Mouse (Mus musculus): ENCODE measurements at regions not wholly inside any gene's neighbourhood (a gene's known extent, or its start where the extent isn't known, plus 50 kb on each side); places are given as distances from the start of the nearest gene placed in this dataset.

GRCm38 (mm10) chr2:167848468-167849440, 83.1 kb upstream of the Ptpn1 start:
- no peak for DNase-seq (ENCODE audit: low spot score)

GRCm38 (mm10) chr2:167847281-167848077, 84.4 kb upstream of the Ptpn1 start:
- no peak for DNase-seq (ENCODE audit: low spot score)

GRCm38 (mm10) chr2:167845370-167845769, 86.5 kb upstream of the Ptpn1 start:
- DNase-seq (ENCODE audit: low spot score) = no peak

DNA sequence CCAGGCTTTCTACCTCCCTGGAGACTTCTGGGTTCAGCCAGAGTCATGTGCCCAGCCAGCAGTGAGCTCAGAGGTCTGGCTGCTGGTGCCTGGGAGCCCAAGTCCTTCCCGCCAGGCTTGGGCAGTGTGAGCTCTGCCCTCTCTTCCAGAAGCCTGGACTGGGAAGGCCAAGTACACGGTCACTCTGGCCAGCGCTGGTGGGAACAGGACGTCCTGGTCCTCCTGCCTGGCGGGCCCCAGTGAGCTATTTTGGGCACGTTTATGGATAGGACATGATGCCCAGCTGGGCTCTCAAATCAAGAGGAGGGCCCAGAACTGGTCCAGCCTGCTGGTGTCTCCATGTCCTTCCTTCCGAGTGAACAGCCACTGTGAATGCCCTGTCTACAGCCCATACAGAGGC, 87.3 kb upstream of the Ptpn1 start:
- DNase-seq (ENCODE audit: low spot score) = peak; percentile 74

GRCm38 (mm10) chr2:167843921-167844320, 87.9 kb upstream of the Ptpn1 start:
- no peak for DNase-seq (ENCODE audit: low spot score)

DNA sequence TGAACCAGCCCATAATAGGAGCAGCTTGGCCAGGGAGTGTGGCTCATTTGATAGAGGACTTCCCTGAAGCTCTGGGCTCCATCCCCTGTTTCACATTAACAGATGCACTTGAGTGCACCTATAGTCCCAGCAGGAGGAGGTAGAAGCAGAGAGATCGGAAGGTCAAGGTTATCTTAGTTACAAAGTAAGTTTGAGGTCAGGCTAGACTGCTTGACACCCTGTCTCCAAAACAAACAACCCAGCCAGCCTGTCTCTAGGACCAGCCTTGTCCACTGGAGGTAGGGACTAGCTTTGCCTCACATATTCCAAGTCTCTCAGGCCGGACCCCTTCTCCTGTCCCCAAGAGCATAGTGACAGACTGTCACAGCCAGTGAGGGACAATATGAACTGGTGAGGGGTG, 88.9 kb upstream of the Ptpn1 start:
- DNase-seq (ENCODE audit: low spot score) = no peak

GRCm38 (mm10) chr2:167842473-167842872, 89.4 kb upstream of the Ptpn1 start:
- DNase-seq (ENCODE audit: low spot score) = no peak

- DNase-seq (ENCODE audit: low spot score) = no peak
These were observed 90.3 kb upstream of the Ptpn1 start for GRCm38 (mm10) chr2:167841339-167842240.

- DNase-seq (ENCODE audit: low spot score) = no peak
These were observed 91.5 kb upstream of the Ptpn1 start for GRCm38 (mm10) chr2:167840344-167840743.

DNA sequence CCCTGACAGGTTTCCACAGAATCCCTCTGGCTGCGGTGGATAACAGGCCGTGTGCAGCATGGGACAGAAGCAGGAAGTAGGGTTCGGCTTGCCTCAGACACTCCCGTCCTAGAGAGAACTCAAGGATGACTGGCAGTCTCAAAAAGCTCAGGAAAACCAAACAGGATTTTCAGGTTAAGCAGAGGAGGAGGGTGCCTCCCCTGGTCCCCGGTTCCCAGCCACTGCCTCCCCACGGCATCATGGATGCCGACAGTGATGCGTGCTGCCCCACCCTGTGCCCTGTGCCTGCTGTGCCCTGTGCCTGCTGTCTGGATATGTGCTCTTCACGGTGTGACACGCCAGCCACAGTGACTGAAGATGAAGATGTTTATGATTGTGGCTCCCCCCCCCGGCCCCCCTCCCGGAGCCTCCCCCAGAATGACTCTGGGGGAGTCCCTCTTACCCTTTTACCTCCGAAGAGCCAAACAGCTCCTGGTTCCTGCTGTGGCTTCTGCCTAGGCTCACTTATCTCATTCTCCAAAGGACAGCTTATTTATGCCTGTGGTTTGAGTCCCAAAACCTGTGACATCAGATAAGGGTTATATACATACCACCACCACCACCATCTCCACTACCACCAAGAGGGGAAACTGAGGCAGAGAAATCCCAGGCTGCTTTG, 92.4 kb upstream of the Ptpn1 start:
- no peak for DNase-seq (ENCODE audit: low spot score)

DNA sequence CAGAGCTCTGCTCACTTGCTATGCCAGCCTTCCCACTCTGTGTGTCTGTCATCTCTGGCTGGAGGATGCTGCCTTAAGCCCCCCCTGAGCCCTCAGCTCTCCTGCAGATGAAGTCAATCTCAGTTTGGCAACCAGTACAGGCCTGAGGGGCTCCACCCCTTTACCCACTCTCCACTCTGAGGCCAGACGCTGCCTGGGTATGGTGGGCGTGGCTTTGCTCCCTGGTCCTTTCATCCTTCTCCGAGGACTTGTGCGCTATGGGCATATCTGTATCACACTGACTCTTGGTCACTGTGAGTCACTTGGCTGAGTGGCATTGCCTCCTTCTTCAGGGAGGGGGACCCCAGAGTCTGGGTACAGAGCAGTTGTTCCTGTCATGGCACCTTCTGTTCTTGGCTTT, 94.3 kb upstream of the Ptpn1 start:
- no peak for DNase-seq (ENCODE audit: low spot score)

GRCm38 (mm10) chr2:167836611-167837010, 95.2 kb upstream of the Ptpn1 start:
- DNase-seq (ENCODE audit: low spot score) = no peak

- DNase-seq (ENCODE audit: low spot score) = peak; percentile 44
These were observed 97.3 kb upstream of the Ptpn1 start for GRCm38 (mm10) chr2:167834605-167835004.

DNA sequence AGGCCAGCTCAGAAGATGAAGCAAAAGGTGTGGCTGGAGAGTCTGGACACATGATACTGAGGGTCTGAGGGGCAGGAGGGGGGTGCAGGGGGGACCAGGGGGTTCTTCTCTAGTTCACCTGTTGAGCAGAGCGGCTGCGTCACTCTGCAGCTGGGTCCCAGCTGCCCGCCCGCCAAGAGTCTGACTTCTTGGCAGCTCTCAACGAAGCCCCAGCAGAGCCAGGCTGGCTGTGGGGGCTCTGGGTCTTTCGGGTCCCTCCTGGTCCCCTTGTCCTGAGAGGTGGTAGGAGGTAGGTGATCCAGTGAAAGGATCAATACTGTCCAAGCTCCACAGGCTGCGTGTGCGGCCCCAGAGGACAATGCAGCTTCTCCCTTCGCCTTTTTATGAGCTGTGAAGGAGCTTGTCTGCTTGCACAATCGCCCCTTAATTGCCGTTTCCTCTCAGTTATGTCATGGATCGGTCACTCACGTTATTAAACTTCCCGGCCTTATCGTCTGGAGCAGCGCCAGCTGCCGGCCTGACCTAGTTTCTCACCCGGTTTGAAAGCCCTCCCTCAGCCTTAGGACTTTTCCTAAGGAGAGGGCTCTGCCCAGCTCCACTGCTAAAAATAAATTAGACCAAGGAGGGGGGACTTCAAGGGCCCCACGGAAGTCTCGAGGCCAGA, 98.4 kb upstream of the Ptpn1 start:
- peak; percentile 53 for DNase-seq (ENCODE audit: low spot score)

GRCm38 (mm10) chr2:167831076-167832039, 100.5 kb upstream of the Ptpn1 start:
- no peak for DNase-seq (ENCODE audit: low spot score)

DNA sequence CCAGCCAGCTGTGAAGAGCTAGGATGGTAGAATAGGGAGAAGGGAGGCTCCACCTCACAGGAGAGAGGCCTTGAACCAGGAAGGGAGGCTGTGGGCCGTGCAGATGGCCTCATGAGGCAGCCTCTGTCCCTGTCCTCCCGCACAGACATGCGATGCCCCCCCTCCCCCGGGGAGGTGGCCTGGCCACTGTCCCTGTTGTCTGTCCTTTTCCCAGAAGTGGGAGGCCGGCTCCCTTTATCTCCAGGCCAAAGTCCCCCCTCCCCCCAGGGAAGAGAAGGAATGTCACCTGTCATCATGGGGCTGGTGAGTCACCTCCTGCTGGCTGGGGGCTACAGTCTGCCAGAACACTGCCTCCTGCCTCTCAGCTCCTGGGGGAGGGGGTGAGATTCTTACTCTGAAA, 103.6 kb upstream of the Ptpn1 start:
- peak; percentile 71 for DNase-seq (ENCODE audit: low spot score)

DNA sequence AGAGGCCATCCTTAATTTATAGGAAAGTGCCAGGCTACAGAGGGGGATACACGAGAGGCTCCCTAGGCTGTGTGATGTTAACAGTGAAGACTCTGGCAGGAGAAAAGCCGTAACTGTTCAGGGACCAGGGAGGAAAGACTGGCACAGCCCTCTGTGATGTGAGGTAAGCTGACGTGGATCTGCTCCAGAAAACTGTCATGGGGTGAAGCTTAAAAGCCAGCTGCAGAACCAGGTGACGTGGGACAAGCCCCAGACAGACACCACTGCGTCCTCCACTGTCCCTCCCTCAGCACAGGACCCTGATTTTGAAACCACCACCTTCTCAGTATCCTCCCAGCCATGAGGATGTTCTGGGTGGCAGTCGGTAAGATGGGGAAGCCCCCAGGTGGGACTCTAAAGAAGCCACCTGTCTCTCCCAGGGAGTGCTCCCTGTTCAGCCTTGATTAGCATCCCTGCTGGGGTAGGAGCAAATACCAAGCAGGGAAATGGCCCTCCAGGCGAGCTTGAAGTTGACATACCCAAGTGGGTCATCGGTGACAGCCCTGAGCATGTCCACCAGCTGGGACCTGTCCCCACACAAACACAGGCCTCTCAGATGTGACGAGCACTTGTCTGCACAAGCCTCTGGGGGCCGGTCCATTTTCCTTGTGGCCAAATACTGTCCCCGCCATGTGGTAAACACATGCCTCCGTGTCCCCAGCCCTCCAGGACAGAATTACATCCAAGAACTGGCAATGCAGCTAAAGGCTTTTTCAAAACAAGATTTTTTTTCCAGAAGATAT, 104.7 kb upstream of the Ptpn1 start:
- DNase-seq (ENCODE audit: low spot score) = no peak

- DNase-seq (ENCODE audit: low spot score) = no peak
These were observed 108.3 kb upstream of the Ptpn1 start for GRCm38 (mm10) chr2:167823513-167823912.

DNA sequence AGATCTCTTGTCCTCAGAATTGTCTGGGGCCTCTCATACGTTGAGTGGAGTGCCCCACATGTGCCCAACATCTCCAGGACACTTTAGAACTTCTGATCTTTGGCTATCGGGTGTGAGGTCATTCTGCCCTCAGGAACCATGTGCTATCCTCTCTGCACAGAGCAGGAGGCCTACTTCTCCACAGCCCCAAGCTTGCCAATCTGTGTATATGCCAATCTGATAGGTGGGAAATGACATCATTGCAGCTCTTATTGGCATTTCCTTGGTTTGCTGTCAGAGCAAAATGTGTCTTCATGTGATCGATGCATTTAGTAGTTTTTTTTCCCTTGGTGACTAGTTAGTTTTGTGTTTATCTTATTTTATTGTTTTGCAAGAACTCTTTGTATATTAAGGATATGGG, 108.8 kb upstream of the Ptpn1 start:
- no peak for DNase-seq (ENCODE audit: low spot score)

Data from testis, postnatal 14 days (tissue).